Mouse (Mus musculus): ENCODE data around the gene Lta. TPM values are rescaled to one million over a fixed set of nuclear protein-coding genes. Genes with fewer than 3 reads are reported as not detected.

Gene Lta
- polyA plus RNA-seq, 1 experiment from 2014 or later: not detected

DNA sequence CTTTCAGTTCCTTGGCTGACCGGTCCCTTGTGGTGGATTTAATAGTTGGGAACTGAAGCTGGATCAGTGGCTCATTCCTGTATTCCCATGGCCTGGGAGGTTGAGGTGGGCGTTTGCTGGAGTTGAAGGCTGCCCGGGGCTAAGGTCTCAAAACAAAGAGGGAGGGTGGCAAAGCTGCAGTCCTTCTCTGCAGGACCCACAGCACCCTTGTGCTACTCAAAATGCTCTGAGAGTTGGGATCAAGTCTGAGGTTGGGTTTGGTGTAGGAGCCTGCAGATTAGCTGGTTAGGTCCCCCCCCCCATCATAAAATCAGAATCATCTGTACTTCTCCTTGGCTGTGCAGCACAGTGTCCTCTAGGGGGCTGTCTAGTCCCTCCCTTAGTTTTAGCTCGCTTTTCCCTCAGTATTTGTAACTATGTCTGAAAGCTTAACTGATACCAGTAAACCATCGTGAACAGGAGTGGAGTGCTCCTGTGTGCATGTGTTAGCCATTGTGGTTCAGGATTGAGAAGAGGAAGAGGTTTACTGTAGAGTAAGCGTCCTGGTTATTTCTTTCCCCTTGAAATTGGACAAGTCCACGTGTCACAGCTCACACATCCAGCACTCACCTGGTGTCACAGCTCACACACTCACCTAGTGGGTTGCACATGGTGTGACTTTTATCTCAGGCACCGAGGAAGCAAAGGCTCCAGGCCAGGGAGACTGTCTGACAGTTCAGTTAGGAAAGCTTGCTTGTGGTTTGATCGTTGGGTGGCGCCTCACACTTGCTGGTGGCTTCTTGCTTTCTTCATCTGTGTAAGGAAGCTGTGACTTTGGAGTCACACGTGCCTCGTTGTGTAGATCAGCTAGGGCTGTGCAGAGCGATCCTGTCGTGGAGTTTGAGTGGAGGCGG is 40.8 kb upstream of the Lta start:
- Histone ChIP-seq H3K9me3 (replicated peaks) (no peaks in the 10 kb centered on the region), H3K36me3 (ENCODE audit: poor library complexity, severe bottlenecking) (peaks cover 80% of the 10 kb centered on the region), H3K4me3 (peak overlapping the region; percentile 99), H3K4me1 (peaks cover 49% of the 10 kb centered on the region), H3K27ac (no peak overlapping the region; the same call in 1 of the 2 replicates), H3K27me3 (no peaks in the 10 kb centered on the region), H3K9ac (peak overlapping the region; percentile 100), H3K4me2 (peak overlapping the region; percentile 97)
- 82% methylated on average over 15 of the region's 15 CpGs for WGBS
- no peak for ATAC-seq

DNA sequence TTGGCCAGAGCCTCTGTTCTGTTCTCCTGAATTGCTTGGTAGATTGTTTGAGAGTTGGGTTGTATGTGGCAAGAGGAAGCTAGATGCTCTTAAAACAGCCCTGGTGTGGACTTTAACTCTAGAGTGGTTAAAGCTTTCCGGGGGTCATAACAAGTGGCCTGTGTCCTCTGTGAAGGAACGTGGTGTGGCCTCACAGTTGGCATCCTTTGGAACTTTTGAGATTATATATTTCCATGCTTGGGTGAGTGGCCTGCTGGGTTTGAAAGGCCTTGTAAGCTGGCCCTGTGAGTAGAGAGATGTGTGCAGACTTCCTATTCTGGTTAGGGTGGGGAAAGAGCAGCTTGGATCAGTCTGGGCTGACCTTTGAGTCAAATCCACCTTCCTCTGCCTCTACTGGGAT is 39.8 kb upstream of the Lta start:
- peak overlapping the region; percentile 100 for H3K9ac ChIP-seq
- H3K27me3 ChIP-seq: no peaks in the 10 kb centered on the region
- ATAC-seq: no peak
- WGBS: 77% methylated on average over 2 of the region's 2 CpGs
- H3K4me2 ChIP-seq: peak overlapping the region; percentile 97
- no peak overlapping the region for H3K27ac ChIP-seq
- no peaks in the 10 kb centered on the region for H3K9me3 ChIP-seq (replicated peaks)
- H3K4me1 ChIP-seq: peaks cover 58% of the 10 kb centered on the region
- H3K36me3 ChIP-seq (ENCODE audit: poor library complexity, severe bottlenecking): peaks cover 71% of the 10 kb centered on the region
- peak overlapping the region; percentile 99 for H3K4me3 ChIP-seq

DNA sequence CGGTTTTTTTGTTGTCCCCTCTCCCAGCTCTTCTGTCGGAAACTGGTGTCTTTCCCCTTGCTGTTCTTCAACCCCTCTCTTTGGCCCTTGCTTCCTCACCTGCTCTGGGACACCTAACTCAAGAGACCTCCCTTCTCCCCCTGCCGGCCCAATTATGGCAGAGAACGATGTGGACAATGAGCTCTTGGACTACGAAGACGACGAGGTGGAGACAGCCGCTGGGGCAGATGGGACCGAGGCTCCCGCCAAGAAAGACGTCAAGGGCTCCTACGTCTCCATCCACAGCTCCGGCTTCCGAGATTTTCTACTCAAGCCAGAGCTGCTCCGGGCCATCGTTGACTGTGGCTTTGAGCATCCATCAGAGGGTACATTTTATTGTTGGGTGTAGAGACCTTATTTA is 37.9 kb upstream of the Lta start:
- Histone ChIP-seq H3K4me1 (peaks cover 58% of the 10 kb centered on the region), H3K36me3 (ENCODE audit: poor library complexity, severe bottlenecking) (peaks cover 51% of the 10 kb centered on the region), H3K9me3 (replicated peaks) (no peaks in the 10 kb centered on the region), H3K27ac (peak overlapping the region; percentile 99), H3K27me3 (no peaks in the 10 kb centered on the region), H3K4me2 (peak overlapping the region; percentile 97), H3K4me3 (peak overlapping the region; percentile 99), H3K9ac (peak overlapping the region; percentile 100)
- no peak for ATAC-seq
- WGBS: 3% methylated on average over 16 of the region's 16 CpGs

DNA sequence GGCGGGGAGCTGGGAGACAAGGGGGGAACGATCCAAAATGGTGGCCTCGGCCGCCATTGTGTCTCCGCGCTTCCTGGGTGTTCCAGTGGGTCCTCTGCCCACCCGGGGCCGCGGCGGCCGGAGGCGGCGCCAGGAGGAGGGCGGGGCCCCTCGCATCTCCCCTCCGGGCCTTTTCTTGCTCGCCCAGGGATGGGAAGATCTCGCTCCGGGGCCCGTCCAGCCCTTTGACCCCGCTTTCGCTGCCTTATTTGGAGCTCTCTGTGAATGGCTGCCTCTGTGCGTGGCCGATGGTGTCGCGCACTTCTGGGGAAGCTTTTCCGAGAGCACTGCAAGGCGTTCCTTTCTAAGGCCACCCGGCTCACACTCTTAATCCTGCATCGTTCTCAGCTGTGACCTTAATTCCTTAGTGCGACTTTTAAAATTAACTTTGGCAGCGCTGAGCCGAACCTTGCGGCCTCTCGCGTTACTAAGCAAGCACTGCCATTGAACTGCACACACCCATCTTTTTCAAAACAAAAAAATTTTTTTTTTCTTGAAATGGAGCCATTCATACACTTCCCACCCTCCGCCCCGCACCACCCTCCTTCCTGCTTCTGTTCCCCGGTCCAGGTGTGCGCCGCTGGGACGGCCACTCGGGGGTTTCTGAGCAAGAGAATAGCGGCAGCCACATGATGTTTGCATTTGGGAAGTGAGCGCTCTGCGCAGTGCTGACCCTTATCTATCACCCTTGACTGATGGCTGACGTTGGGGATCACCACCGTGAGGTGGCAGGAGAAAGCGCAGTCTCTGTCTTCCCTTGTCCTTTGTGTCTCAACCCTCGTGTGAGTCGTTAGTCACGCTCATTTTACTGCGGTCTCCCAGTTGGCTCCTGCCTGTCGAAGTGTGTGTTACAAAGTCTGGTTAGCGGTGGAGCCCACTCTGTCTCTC is 37.1 kb upstream of the Lta start:
- ATAC-seq: peak; percentile 41
- H3K4me3 ChIP-seq: peak overlapping the region; percentile 99
- under 1% methylated on average over 51 of the region's 55 CpGs for WGBS
- peak overlapping the region; percentile 99 for H3K27ac ChIP-seq
- peak overlapping the region; percentile 100 for H3K9ac ChIP-seq
- peaks cover 43% of the 10 kb centered on the region for H3K36me3 ChIP-seq (ENCODE audit: poor library complexity, severe bottlenecking)
- peaks cover 51% of the 10 kb centered on the region for H3K4me1 ChIP-seq
- no peaks in the 10 kb centered on the region for H3K9me3 ChIP-seq (replicated peaks)
- peak overlapping the region; percentile 97 for H3K4me2 ChIP-seq
- no peaks in the 10 kb centered on the region for H3K27me3 ChIP-seq

DNA sequence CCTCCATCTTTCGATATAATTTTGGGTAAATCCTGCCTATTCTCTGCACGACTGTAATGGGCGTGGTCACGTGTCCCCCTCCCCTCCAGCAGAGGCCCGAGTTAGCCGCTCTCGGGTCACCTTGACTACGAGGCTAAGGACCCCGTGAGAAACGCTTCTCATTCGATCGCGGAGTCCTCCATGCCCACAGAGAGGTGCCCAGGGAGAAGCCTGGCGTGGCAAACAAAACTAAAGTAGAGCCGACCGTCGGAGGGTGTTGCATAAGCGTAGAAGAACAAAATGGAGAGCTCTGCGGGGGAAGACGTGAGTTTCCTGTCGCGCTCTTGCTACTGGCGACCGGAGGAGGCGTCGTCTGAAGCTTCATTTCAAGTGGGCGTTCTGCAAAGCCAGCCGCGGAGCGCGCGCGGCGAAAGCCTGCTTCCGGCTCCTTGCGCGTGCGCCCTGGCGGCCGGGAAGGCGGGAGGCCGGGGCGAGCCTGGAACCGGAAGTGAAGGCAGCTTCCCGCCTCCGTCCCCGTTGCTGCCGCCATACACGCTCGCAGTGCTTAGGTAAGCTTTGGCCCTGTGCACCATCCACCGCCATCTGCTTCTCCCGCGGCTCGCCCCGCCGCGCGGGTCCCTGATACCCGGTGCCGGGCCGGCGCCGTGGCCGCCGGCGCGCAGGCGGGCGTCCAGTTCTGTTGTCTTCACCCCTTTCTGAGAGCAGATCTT is 36.3 kb upstream of the Lta start, which contains the start of gene Ddx39b:
TSS of gene Ddx39b (plus strand) at position 442 of the 710 bp plus-strand sequence.
- no peaks in the 10 kb centered on the region for H3K27me3 ChIP-seq
- H3K4me2 ChIP-seq: peak within 1 kb of the TSS; percentile 97
- H3K4me1 ChIP-seq: peaks cover 51% of the 10 kb centered on the region
- H3K9ac ChIP-seq: peak within 1 kb of the TSS; percentile 100
- WGBS: 1% methylated on average over 69 of the region's 69 CpGs
- peaks cover 35% of the 10 kb centered on the region for H3K36me3 ChIP-seq (ENCODE audit: poor library complexity, severe bottlenecking)
- no peaks in the 10 kb centered on the region for H3K9me3 ChIP-seq (replicated peaks)
- peak within 1 kb of the TSS; percentile 99 for H3K4me3 ChIP-seq
- H3K27ac ChIP-seq: peak within 1 kb of the TSS; percentile 99
- peak; percentile 92 for ATAC-seq

DNA sequence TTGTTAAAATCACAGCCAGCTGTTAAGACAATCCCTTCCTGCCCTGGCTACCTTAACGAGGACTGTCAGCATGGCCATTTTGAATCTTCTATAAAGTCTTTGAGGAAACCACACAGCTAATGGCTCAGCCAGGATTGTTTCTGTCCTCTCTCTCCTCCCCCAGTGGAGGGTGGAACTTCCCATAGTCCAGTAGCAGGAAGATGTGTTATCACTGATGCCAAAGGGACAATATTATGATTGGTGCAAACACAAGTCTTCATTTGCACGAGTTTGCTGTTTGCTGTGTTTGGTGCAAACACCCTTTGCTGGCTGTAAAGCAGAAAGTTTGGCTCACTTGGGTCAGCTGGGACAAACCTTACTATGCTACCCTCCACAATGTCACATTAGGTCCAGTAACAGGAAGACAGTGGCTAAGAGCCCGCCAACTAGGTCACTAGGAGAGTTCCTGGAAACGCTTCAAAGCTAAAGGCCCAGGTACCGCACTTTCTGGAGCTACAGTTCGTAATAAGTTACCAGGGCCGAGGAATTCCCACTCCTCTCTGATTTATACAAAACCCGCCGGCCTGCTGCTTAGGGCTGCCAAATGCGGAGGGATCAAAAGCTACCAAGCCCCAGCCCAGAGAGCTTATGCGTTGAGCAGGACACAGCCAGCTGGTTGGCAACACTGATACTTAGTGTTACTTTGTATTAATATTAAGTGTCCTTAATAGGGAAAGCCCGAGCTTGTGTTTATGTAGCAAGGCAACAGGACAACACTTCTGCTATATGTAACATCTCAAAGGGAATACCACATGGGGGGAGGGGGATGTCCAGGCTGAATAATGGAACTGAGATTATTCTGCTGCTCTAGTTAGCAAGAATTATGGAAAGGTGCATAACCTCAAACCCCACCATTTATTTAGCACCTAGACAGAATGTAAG is 35.5 kb upstream of the Lta start:
- 0 out of 2 replicates have a peak, but pooled peaks have one; percentile 0 for ATAC-seq

DNA sequence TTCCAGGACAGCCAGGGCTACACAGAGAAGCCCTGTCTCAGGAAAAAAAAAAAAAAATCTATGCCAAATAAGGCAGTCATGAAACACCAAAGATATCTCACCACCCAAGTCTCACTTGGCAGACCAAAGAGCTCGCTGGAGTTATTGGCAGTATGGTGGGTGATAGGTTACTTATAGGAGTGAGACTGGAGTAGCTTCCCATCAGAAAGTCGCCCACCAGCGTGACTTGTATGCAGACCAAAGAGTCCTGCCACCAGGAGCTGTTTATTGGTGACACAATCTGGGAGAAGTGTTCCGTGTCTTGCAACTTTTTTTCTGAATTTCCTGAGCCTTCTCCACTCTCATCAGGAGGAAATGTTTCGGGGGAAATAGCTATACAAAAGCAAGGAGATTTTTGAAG is 34.5 kb upstream of the Lta start:
- Histone ChIP-seq H3K4me3 (no peak overlapping the region), H3K4me1 (peaks cover 39% of the 10 kb centered on the region), H3K36me3 (ENCODE audit: poor library complexity, severe bottlenecking) (peaks cover 18% of the 10 kb centered on the region), H3K9me3 (replicated peaks) (no peaks in the 10 kb centered on the region), H3K27me3 (no peaks in the 10 kb centered on the region), H3K4me2 (no peak overlapping the region), H3K27ac (no peak overlapping the region), H3K9ac (no peak overlapping the region)
- 81% methylated on average over 5 of the region's 5 CpGs for WGBS
- no peak for ATAC-seq

More for the DNA sequence above, 35.5 kb upstream of the Lta start:
- H3K27ac ChIP-seq: peak overlapping the region; percentile 99
- peak overlapping the region; percentile 97 for H3K4me2 ChIP-seq
- 30% methylated on average over 12 of the region's 12 CpGs for WGBS
- peaks cover 27% of the 10 kb centered on the region for H3K36me3 ChIP-seq (ENCODE audit: poor library complexity, severe bottlenecking)
- H3K9me3 ChIP-seq (replicated peaks): no peaks in the 10 kb centered on the region
- H3K9ac ChIP-seq: peak overlapping the region; percentile 100
- H3K4me3 ChIP-seq: peak overlapping the region; percentile 99
- no peaks in the 10 kb centered on the region for H3K27me3 ChIP-seq
- peaks cover 44% of the 10 kb centered on the region for H3K4me1 ChIP-seq

DNA sequence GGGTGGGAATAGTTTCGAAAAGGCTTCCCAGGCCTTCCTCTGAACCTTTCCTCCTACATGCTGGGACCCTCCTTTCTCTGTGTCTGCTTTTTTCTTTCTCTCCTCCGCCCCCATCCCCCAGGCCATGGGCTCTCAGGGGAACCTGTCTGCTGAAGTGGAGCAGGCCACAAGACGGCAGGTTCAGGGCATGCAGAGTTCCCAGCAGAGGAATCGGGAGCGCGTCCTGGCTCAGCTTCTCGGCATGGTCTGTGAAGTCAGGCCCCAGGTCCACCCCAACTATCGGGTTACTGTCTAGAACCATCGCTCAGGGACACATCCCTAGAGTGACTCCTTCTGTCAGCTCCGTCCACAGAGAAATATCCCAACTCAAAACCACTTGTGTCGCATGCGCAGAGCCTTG is 32.4 kb upstream of the Lta start:
- no peak overlapping the region for H3K4me3 ChIP-seq
- H3K9me3 ChIP-seq (replicated peaks): no peaks in the 10 kb centered on the region
- peaks cover 37% of the 10 kb centered on the region for H3K4me1 ChIP-seq
- no peaks in the 10 kb centered on the region for H3K27me3 ChIP-seq
- no peak for ATAC-seq
- peak overlapping the region; percentile 85; the same call in 1 of the 2 replicates for H3K4me2 ChIP-seq
- WGBS: 91% methylated on average over 12 of the region's 12 CpGs
- no peak overlapping the region for H3K27ac ChIP-seq
- no peak overlapping the region for H3K9ac ChIP-seq
- H3K36me3 ChIP-seq (ENCODE audit: poor library complexity, severe bottlenecking): peaks cover 11% of the 10 kb centered on the region

DNA sequence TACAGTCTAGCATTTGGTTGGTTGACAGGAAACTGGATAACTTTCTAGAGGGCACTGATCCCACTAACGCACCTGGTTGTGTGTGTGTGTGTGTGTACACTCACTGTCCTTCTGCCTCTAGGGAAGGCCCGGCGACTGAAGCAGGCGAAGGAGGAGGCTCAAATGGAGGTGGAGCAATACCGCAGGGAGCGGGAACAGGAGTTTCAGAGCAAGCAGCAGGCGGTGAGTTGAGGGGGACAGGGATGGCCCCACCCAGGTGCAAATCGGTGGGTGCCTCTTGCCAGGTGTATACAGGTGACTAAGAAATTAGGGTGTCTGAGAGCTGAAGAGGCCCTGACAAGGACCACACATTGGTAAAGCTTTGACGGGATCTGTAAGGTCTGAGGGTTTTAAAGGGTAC is 31.8 kb upstream of the Lta start:
- WGBS: 78% methylated on average over 9 of the region's 9 CpGs
- H3K27me3 ChIP-seq: no peaks in the 10 kb centered on the region
- H3K36me3 ChIP-seq (ENCODE audit: poor library complexity, severe bottlenecking): peaks cover 11% of the 10 kb centered on the region
- ATAC-seq: no peak
- no peaks in the 10 kb centered on the region for H3K9me3 ChIP-seq (replicated peaks)
- H3K4me2 ChIP-seq: peak overlapping the region; percentile 85
- peak overlapping the region; percentile 86 for H3K9ac ChIP-seq
- H3K4me1 ChIP-seq: peaks cover 37% of the 10 kb centered on the region
- H3K27ac ChIP-seq: peak overlapping the region; percentile 97
- H3K4me3 ChIP-seq: peak overlapping the region; percentile 58

DNA sequence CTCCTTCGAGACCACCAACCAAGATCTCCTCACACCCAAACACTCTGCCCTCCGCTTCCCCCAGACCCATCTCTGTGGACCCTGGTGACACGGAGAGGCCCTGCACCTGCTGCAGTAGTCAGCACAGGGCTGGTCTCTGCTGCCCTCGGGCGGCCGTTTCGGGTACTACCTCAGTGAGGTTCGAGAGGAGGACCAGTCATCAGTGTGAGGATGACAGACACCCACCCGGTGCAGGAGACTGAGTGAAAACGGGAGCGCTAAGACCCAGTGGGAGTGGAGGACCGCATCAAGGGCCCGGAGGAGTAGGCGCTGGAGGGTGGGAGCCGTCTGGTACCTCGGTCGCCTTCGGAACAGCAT is 31.2 kb upstream of the Lta start:
- no peaks in the 10 kb centered on the region for H3K27me3 ChIP-seq
- peak overlapping the region; percentile 86 for H3K9ac ChIP-seq
- 1% methylated on average over 18 of the region's 18 CpGs for WGBS
- no peaks in the 10 kb centered on the region for H3K9me3 ChIP-seq (replicated peaks)
- peak; percentile 84 for ATAC-seq
- H3K4me3 ChIP-seq: peak overlapping the region; percentile 58
- H3K4me2 ChIP-seq: peak overlapping the region; percentile 85
- peak overlapping the region; percentile 97 for H3K27ac ChIP-seq
- peaks cover 41% of the 10 kb centered on the region for H3K4me1 ChIP-seq
- H3K36me3 ChIP-seq (ENCODE audit: poor library complexity, severe bottlenecking): peaks cover 12% of the 10 kb centered on the region

Data from forebrain, embryonic 13.5 days (tissue).